Mouse (Mus musculus): ENCODE data around the gene Ttc30a2.

- TF ChIP-seq POLR2A (IDR thresholded peaks at IDR 0.05; ENCODE audit: extremely low read depth, insufficient read depth, low read length) (no peak), CTCF (IDR thresholded peaks at IDR 0.05; ENCODE audit: low read depth, low read length) (no peak)
Measured at GRCm38 (mm10) chr2:75964051-75964450, 13.9 kb downstream of the Ttc30a2 start.

All from liver, adult 2 months (tissue).